In the genomic region with DNA sequence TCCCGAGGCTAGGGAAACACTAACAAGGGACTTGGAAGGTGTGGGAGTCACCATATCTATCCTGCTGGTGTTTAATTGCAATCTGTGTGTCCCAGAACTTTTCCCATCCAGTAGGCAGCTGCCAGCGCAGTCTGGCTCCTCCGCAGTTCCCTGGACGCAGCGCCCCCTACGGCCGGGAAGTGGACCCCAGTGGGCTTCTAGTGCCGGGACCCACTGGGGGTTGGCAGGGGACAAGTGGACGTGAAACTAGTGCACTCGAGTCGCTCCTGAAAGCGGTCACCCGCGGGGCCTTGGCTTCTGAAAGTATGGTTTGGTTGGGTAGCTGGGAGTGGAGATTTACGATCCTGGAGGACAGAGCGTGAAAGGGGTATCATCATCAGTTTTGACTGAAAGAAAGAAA, we compare ENCODE assay signal across 9 mouse cellular contexts.
DNase-seq lines count a peak whose midpoint lies in the region; ATAC-seq lines count a peak whose summit lies in the region.
"Had no signal": no experiment of that assay in that cellular context is flagged by ENCODE, and none has a peak within 500 bp of the region (broad histone marks: within the 10 kb centered on the region; RNA-seq: fewer than 3 reads in every experiment).

No protein-coding gene starts in this region.

- H3K9ac ChIP-seq in heart, embryonic 14.5 days (ENCODE audit: low read length), result no peak overlapping the region

- no peaks in the 10 kb centered on the region for H3K9me3 ChIP-seq in heart, embryonic 14.5 days (ENCODE audit: control insufficient read depth, low read length)
- H3K9me3 ChIP-seq in embryonic facial prominence, embryonic 10.5 days, result no peaks in the 10 kb centered on the region
- no peaks in the 10 kb centered on the region for H3K9me3 ChIP-seq in hindbrain, embryonic 10.5 days

- no peak overlapping the region for H3K27ac ChIP-seq in heart, embryonic 14.5 days (replicated peaks in 1 of 2; ENCODE audit: control insufficient read depth in 1 of 2, insufficient read depth in 1 of 2, low read depth in 2 of 2, low read length in 2 of 2)
- H3K27ac ChIP-seq in embryonic facial prominence, embryonic 10.5 days (replicated peaks), result no peak overlapping the region
- peak overlapping the region; percentile 72; the same call in 1 of the 2 replicates for H3K27ac ChIP-seq in hindbrain, embryonic 10.5 days

- peaks cover 48% of the 10 kb centered on the region for H3K27me3 ChIP-seq in heart, embryonic 14.5 days (ENCODE audit: control insufficient read depth, insufficient read depth, low read length)
- peaks cover 91% of the 10 kb centered on the region for H3K27me3 ChIP-seq in embryonic facial prominence, embryonic 10.5 days (replicated peaks; ENCODE audit: low read depth, poor library complexity, severe bottlenecking)
- H3K27me3 ChIP-seq in hindbrain, embryonic 10.5 days (ENCODE audit: insufficient read depth, poor library complexity, severe bottlenecking), result peaks cover 60% of the 10 kb centered on the region

- intact Hi-C loops in left cerebral cortex, postnatal 36 days (cut with DNase I), result loop anchor here (2.0 to 10.0 kb wide), 3 partner anchors 96 to 454 kb away; no protein-coding TSS in a partner anchor

- H3K36me3 ChIP-seq in heart, embryonic 14.5 days (ENCODE audit: control insufficient read depth, insufficient read depth, low read length), result no peaks in the 10 kb centered on the region
- H3K36me3 ChIP-seq in embryonic facial prominence, embryonic 10.5 days (replicated peaks), result no peaks in the 10 kb centered on the region
- H3K36me3 ChIP-seq in hindbrain, embryonic 10.5 days, result no peaks in the 10 kb centered on the region

- WGBS in heart, embryonic 14.5 days, result 21% methylated on average over 16 of the region's 16 CpGs
- WGBS in embryonic facial prominence, embryonic 10.5 days, result 15% methylated on average over 16 of the region's 16 CpGs
- 19% methylated on average over 16 of the region's 16 CpGs for WGBS in hindbrain, embryonic 10.5 days

- H3K4me2 ChIP-seq in heart, embryonic 14.5 days (ENCODE audit: low read length), result peak overlapping the region; percentile 53; the same call in 1 of the 2 replicates

- DNase-seq in heart, adult 9 months (ENCODE audit: low spot score in 2 of 2), result no peak
- peak; percentile 48 for DNase-seq in embryonic facial prominence, embryonic 10.5 days (ENCODE audit: low spot score)
- peak; percentile 66 for DNase-seq in hindbrain, embryonic 10.5 days (ENCODE audit: low spot score)
- DNase-seq in neural tube, embryonic 10.5 days (ENCODE audit: extremely low spot score, low spot score), result peak; percentile 57
- no peak for DNase-seq in left cerebral cortex, postnatal 36 days (ENCODE audit: low spot score in 2 of 2)
- no peak for DNase-seq in left cerebral cortex, adult 9 months (ENCODE audit: low spot score in 2 of 2)

- no peak for ATAC-seq in heart, embryonic 14.5 days (ENCODE audit: insufficient number of reproducible peaks, insufficient read depth, low FRiP score, low read depth)
- no peak for ATAC-seq in CD4-positive, CD25-positive, alpha-beta regulatory T cell, adult 4 months

- no peak overlapping the region for H3K4me3 ChIP-seq in heart, embryonic 14.5 days (ENCODE audit: control insufficient read depth in 1 of 2, insufficient read depth in 1 of 2, low read depth in 1 of 2, low read length in 2 of 2)
- no peak overlapping the region for H3K4me3 ChIP-seq in embryonic facial prominence, embryonic 10.5 days
- H3K4me3 ChIP-seq in hindbrain, embryonic 10.5 days, result peak overlapping the region; percentile 26
- H3K4me3 ChIP-seq: myocyte had no signal

- H3K4me1 ChIP-seq in heart, embryonic 14.5 days (ENCODE audit: control insufficient read depth in 2 of 2, insufficient read depth in 2 of 2, low read length in 2 of 2), result peaks cover 0 to 2% of the 10 kb centered on the region in 2 experiments; a peak in 1 of 4 replicates
- no peaks in the 10 kb centered on the region for H3K4me1 ChIP-seq in embryonic facial prominence, embryonic 10.5 days
- peaks cover 21% of the 10 kb centered on the region; the same call in 1 of the 2 replicates for H3K4me1 ChIP-seq in hindbrain, embryonic 10.5 days (replicated peaks)

Comparison
In these comparisons a context has a peak if more than half of its experiments do, and no peak if none do; other contexts are left out.
1. DNase-seq: peak in embryonic facial prominence, embryonic 10.5 days (single experiment), hindbrain, embryonic 10.5 days (single experiment) and neural tube, embryonic 10.5 days (single experiment); none in heart, adult 9 months (0 of 2), left cerebral cortex, postnatal 36 days (0 of 2) and left cerebral cortex, adult 9 months (0 of 2).